Mouse (Mus musculus) midbrain, embryonic 13.5 days (tissue): ENCODE results near the gene Mmaa. TPM values are rescaled to one million over a fixed set of nuclear protein-coding genes. Genes with fewer than 3 reads are reported as not detected.

Experiments
- ATAC-seq: fragments of 200-750 bp; cut with Nextera tagmentation; 2 replicates; pipeline ENCODE4 v1.8.0; 2017; ENCODE audit warnings: mild to moderate bottlenecking, moderate TSS enrichment, moderate library complexity
- H3K27ac ChIP-seq: fragments of 300-500 bp; sonication (generic); 2 replicates; pipeline ENCODE4 v1.5.1; 2015; ENCODE audit warnings: inconsistent platforms, mild to moderate bottlenecking, moderate library complexity
- H3K27me3 ChIP-seq: fragments of 300-500 bp; sonication (generic); 2 replicates; pipeline ENCODE4 v1.6.1; 2015; ENCODE audit warnings: mild to moderate bottlenecking, inconsistent platforms
- H3K36me3 ChIP-seq: fragments of 300-500 bp; sonication (generic); 2 replicates; pipeline ENCODE4 v1.6.1; 2015; ENCODE audit warnings: mild to moderate bottlenecking, inconsistent platforms
- H3K4me1 ChIP-seq: fragments of 300-500 bp; sonication (generic); replicated peaks from 2 replicates; pipeline ENCODE4 v1.6.1; 2015; ENCODE audit warnings: inconsistent platforms
- H3K4me2 ChIP-seq: fragments of 300-500 bp; sonication (generic); replicated peaks from 2 replicates; pipeline ENCODE4 v1.6.1; 2015; ENCODE audit warnings: moderate library complexity, mild to moderate bottlenecking, inconsistent platforms
- H3K4me3 ChIP-seq: fragments of 300-500 bp; sonication (generic); replicated peaks from 2 replicates; pipeline ENCODE4 v1.5.1; 2015; ENCODE audit warnings: mild to moderate bottlenecking, inconsistent platforms
- H3K9ac ChIP-seq: fragments of 300-500 bp; sonication (generic); replicated peaks from 2 replicates; pipeline ENCODE4 v1.6.1; 2015; ENCODE audit warnings: mild to moderate bottlenecking, inconsistent platforms
- H3K9me3 ChIP-seq: fragments of 300-500 bp; sonication (generic); 2 replicates; pipeline ENCODE4 v1.6.1; 2016; ENCODE audit warnings: mild to moderate bottlenecking, inconsistent platforms
- WGBS: fragments of 180-500 bp; shearing (Covaris S2); methylation state at CpG from one replicate; pipeline ENCODE4 v1.1.7; 2015; 5-methylcytosine and 5-hydroxymethylcytosine counted together
- polyA plus RNA-seq: library from polyadenylated mRNA; unstranded; fragments of >200 nt; fragmentation: Nextera tagmentation; extraction: Ambion mirVana; gene quantifications from 2 replicates; pipeline ENCODE4 v1.2.1, GENCODE M21; 2015

Gene Mmaa
- polyA plus RNA-seq, 1 experiment from 2014 or later = 17.2 TPM

- ATAC-seq = no peak
Observed at GRCm38 (mm10) chr8:79243422-79243821, 51.3 kb downstream of the Mmaa start.

GRCm38 (mm10) chr8:79239996-79240395 is 54.7 kb downstream of the Mmaa start:
- ATAC-seq = no peak
- Histone ChIP-seq H3K4me1 (no peaks in the 10 kb centered on the region), H3K4me2 (no peak overlapping the region), H3K9me3 (no peaks in the 10 kb centered on the region), H3K27ac (no peak overlapping the region), H3K27me3 (no peaks in the 10 kb centered on the region), H3K36me3 (no peaks in the 10 kb centered on the region), H3K9ac (no peak overlapping the region), H3K4me3 (no peak overlapping the region)
- WGBS = 90% methylated on average over 7 of the region's 7 CpGs

More at GRCm38 (mm10) chr8:79243422-79243821, 51.3 kb downstream of the Mmaa start:
- H3K9me3 ChIP-seq = no peaks in the 10 kb centered on the region
- H3K27me3 ChIP-seq = no peaks in the 10 kb centered on the region
- H3K4me3 ChIP-seq = no peak overlapping the region
- no peak overlapping the region for H3K27ac ChIP-seq
- H3K4me1 ChIP-seq = no peaks in the 10 kb centered on the region
- 87% methylated on average over 2 of the region's 2 CpGs for WGBS
- H3K4me2 ChIP-seq = no peak overlapping the region
- H3K36me3 ChIP-seq = no peaks in the 10 kb centered on the region
- H3K9ac ChIP-seq = no peak overlapping the region

GRCm38 (mm10) chr8:79239320-79239719 is 55.4 kb downstream of the Mmaa start:
- Histone ChIP-seq H3K9me3 (no peaks in the 10 kb centered on the region), H3K4me1 (no peaks in the 10 kb centered on the region), H3K36me3 (no peaks in the 10 kb centered on the region), H3K9ac (no peak overlapping the region), H3K27me3 (no peaks in the 10 kb centered on the region), H3K4me3 (no peak overlapping the region), H3K27ac (no peak overlapping the region), H3K4me2 (no peak overlapping the region)
- ATAC-seq = no peak
- WGBS = 76% methylated on average over 3 of the region's 3 CpGs

GRCm38 (mm10) chr8:79229266-79229888 is 65.4 kb downstream of the Mmaa start:
- H3K27ac ChIP-seq = no peak overlapping the region
- H3K27me3 ChIP-seq = no peaks in the 10 kb centered on the region
- no peak overlapping the region for H3K4me2 ChIP-seq
- ATAC-seq = no peak
- peaks cover 6% of the 10 kb centered on the region; the same call in 1 of the 2 replicates for H3K9me3 ChIP-seq
- no peaks in the 10 kb centered on the region for H3K4me1 ChIP-seq
- no peak overlapping the region for H3K4me3 ChIP-seq
- H3K36me3 ChIP-seq = no peaks in the 10 kb centered on the region
- no peak overlapping the region for H3K9ac ChIP-seq
- WGBS = 92% methylated on average over 8 of the region's 8 CpGs

- H3K36me3 ChIP-seq = no peaks in the 10 kb centered on the region
- H3K9ac ChIP-seq = no peak overlapping the region
- no peak overlapping the region for H3K4me2 ChIP-seq
- H3K27me3 ChIP-seq = no peaks in the 10 kb centered on the region
- no peak overlapping the region for H3K27ac ChIP-seq
- peaks cover 6% of the 10 kb centered on the region; the same call in 1 of the 2 replicates for H3K9me3 ChIP-seq
- H3K4me1 ChIP-seq = no peaks in the 10 kb centered on the region
- ATAC-seq = no peak
- WGBS = 96% methylated on average over 3 of the region's 3 CpGs
- H3K4me3 ChIP-seq = no peak overlapping the region
Observed at GRCm38 (mm10) chr8:79227916-79228315, 66.8 kb downstream of the Mmaa start.

DNA sequence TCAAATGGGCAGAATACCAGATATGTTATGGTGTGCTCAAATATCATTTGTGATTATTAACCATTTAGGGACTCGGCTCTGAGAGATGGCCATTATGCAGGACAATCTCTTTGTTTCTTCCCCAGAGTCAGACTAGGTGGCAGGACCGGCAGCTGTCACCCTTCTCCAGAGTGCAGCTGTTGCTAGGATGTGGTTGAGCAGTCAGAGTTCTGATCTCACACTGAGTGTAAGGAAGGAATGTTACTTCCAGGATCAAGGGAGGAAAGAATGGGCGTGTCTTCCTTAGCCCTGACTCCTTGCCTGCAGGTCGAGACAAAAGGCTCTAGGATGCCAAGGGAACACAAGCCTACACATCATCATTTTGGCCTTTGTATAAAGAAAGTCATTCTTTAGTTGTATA is 67.5 kb downstream of the Mmaa start:
- Histone ChIP-seq H3K4me1 (no peaks in the 10 kb centered on the region), H3K9me3 (peaks cover 6% of the 10 kb centered on the region; the same call in 1 of the 2 replicates), H3K36me3 (no peaks in the 10 kb centered on the region), H3K4me2 (no peak overlapping the region), H3K27me3 (no peaks in the 10 kb centered on the region), H3K4me3 (no peak overlapping the region), H3K27ac (no peak overlapping the region), H3K9ac (no peak overlapping the region)
- no peak for ATAC-seq
- WGBS = 80% methylated on average over 4 of the region's 4 CpGs

GRCm38 (mm10) chr8:79226046-79226445 is 68.7 kb downstream of the Mmaa start:
- no peak overlapping the region for H3K27ac ChIP-seq
- 97% methylated on average over 3 of the region's 3 CpGs for WGBS
- H3K4me3 ChIP-seq = no peak overlapping the region
- no peaks in the 10 kb centered on the region for H3K36me3 ChIP-seq
- peaks cover 6% of the 10 kb centered on the region; the same call in 1 of the 2 replicates for H3K9me3 ChIP-seq
- no peaks in the 10 kb centered on the region for H3K4me1 ChIP-seq
- no peak for ATAC-seq
- no peak overlapping the region for H3K9ac ChIP-seq
- H3K4me2 ChIP-seq = no peak overlapping the region
- no peaks in the 10 kb centered on the region for H3K27me3 ChIP-seq

GRCm38 (mm10) chr8:79225586-79225985 is 69.2 kb downstream of the Mmaa start:
- Histone ChIP-seq H3K27ac (no peak overlapping the region), H3K9me3 (peaks cover 6% of the 10 kb centered on the region; the same call in 1 of the 2 replicates), H3K4me3 (no peak overlapping the region), H3K4me1 (no peaks in the 10 kb centered on the region), H3K36me3 (no peaks in the 10 kb centered on the region), H3K27me3 (no peaks in the 10 kb centered on the region), H3K4me2 (no peak overlapping the region), H3K9ac (no peak overlapping the region)
- 87% methylated on average over 7 of the region's 7 CpGs for WGBS
- ATAC-seq = no peak

DNA sequence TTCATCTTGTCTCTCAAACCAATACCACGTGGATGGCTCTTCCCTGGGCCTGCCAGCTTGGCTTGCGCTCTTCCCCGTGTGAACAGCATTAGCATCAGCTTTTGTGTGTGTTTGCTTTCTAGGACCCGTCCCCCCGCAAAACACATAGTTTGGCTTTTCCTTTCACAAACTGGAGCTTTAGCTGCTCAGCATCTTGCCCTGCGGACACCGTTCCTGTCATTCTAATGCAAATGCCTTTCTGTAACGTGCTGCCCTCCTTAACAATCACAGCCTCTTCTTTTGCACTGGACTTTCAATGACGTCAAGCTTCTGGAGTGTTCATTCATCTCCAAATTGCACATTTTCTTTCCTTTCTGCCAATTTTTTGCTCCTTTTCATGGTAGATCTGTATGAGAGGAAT is 70.4 kb downstream of the Mmaa start:
- 14% methylated on average over 9 of the region's 9 CpGs for WGBS
- Histone ChIP-seq H3K27me3 (no peaks in the 10 kb centered on the region), H3K4me1 (no peaks in the 10 kb centered on the region), H3K9ac (no peak overlapping the region), H3K4me2 (no peak overlapping the region), H3K27ac (no peak overlapping the region), H3K4me3 (no peak overlapping the region), H3K9me3 (peaks cover 6% of the 10 kb centered on the region; the same call in 1 of the 2 replicates), H3K36me3 (no peaks in the 10 kb centered on the region)
- no peak for ATAC-seq

DNA sequence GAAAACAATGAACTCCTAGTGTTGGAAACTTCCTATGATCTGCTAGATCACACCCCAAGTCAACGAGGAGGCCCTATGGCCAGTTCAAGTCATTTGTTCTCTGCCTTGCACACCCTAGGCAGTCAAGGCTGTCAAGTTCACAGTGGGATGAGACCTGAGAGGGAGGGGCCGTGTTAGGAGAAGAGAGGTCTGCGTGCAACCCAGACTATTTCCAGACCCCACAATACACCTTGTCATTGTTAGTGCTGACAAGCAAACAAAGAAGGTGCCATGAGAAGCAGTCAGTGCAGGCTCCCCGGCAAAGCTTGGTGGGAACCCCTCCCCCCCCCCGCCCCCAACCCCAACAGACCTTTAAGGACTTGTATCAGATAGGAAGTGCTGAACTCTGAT is 72.0 kb downstream of the Mmaa start:
- 77% methylated on average over 5 of the region's 5 CpGs for WGBS
- Histone ChIP-seq H3K27me3 (no peaks in the 10 kb centered on the region), H3K4me1 (no peaks in the 10 kb centered on the region), H3K9ac (no peak overlapping the region), H3K9me3 (peaks cover 6% of the 10 kb centered on the region; the same call in 1 of the 2 replicates), H3K4me3 (no peak overlapping the region), H3K27ac (no peak overlapping the region), H3K4me2 (no peak overlapping the region), H3K36me3 (no peaks in the 10 kb centered on the region)
- no peak for ATAC-seq

DNA sequence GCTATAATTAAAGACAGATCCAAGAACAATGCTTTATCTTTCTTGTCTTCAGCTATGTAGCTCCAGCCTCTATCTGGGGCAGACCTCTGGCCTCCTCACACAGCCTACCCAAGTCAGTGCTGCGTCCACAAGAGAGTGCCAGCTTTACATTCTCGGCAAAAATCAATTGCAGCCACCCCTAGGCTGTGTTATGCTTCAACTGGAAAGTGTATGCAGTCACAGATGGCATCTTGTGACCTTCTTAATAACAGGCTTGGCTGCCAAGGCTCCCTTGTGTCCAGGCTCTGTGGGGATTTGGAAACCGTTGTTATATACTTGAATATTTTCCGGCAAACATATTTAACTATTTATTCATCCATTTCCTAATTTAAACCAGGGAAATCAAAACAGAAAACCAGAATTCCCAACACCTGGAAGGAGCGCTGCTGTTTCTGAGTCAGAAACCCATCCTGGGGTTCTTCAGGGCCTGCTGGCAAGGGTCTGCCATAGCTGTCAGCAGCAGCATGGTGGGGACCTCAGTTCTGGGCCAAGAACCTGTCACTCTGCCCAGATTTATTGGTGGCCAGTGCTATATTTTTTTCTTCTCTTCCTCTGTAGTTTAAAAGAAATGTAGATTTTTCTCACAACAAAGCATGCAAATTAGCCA is 72.5 kb downstream of the Mmaa start:
- no peaks in the 10 kb centered on the region for H3K36me3 ChIP-seq
- no peaks in the 10 kb centered on the region for H3K4me1 ChIP-seq
- peaks cover 6% of the 10 kb centered on the region; the same call in 1 of the 2 replicates for H3K9me3 ChIP-seq
- H3K27ac ChIP-seq = no peak overlapping the region
- H3K27me3 ChIP-seq = no peaks in the 10 kb centered on the region
- no peak for ATAC-seq
- H3K9ac ChIP-seq = no peak overlapping the region
- H3K4me3 ChIP-seq = no peak overlapping the region
- no peak overlapping the region for H3K4me2 ChIP-seq
- 80% methylated on average over 5 of the region's 5 CpGs for WGBS
